Mouse (Mus musculus) right cerebral cortex, adult 2 months (tissue): Measurements from ENCODE around the gene Zbed4.
"Not testable (repeated sequence)": the region's sequence is repeated elsewhere in the genome, so short reads cannot be mapped to it uniquely, and the experiment has no call there.

Source experiments
- DNase-seq, 2 experiments: peaks; one replicate each; pipeline ENCODE4 v3.0.0; 2021 to 2022; ENCODE audit warnings: low spot score in 2 of 2

Gene Zbed4

GRCm38 (mm10) chr15:88751564-88752402, at the start of gene Zbed4:
Zbed4 (plus strand) TSS chr15:88751660.
- peak; percentile 37 to 38 for DNase-seq

- no peak for DNase-seq
These were observed 49.0 kb upstream of the Zbed4 start for GRCm38 (mm10) chr15:88702501-88702900.

- no peak for DNase-seq
These were observed 47.2 kb upstream of the Zbed4 start for GRCm38 (mm10) chr15:88704284-88704683.

- no peak for DNase-seq
These were observed 45.1 kb upstream of the Zbed4 start for GRCm38 (mm10) chr15:88706320-88706719.

GRCm38 (mm10) chr15:88706987-88707386, 44.5 kb upstream of the Zbed4 start:
- not testable (repeated sequence) for DNase-seq

- DNase-seq, result no peak
These were observed 43.3 kb upstream of the Zbed4 start for GRCm38 (mm10) chr15:88708204-88708603.

- DNase-seq, result no peak
These were observed 42.6 kb upstream of the Zbed4 start for GRCm38 (mm10) chr15:88708657-88709511.

- no peak for DNase-seq
These were observed 41.6 kb upstream of the Zbed4 start for GRCm38 (mm10) chr15:88709878-88710277.

- DNase-seq, result no peak
These were observed 39.0 kb upstream of the Zbed4 start for GRCm38 (mm10) chr15:88712501-88712900.

GRCm38 (mm10) chr15:88714021-88714589, 37.4 kb upstream of the Zbed4 start:
- DNase-seq, result no peak

- DNase-seq, result peak in 1 of 2 experiments; percentile 47
These were observed 35.1 kb upstream of the Zbed4 start for GRCm38 (mm10) chr15:88716350-88716749.

GRCm38 (mm10) chr15:88717239-88717638, 34.2 kb upstream of the Zbed4 start:
- no peak for DNase-seq

GRCm38 (mm10) chr15:88723205-88723604, 28.3 kb upstream of the Zbed4 start:
- DNase-seq, result no peak

GRCm38 (mm10) chr15:88724311-88724710, 27.1 kb upstream of the Zbed4 start:
- no peak for DNase-seq

- no peak for DNase-seq
These were observed 26.4 kb upstream of the Zbed4 start for GRCm38 (mm10) chr15:88725036-88725435.

GRCm38 (mm10) chr15:88727204-88727603, 24.3 kb upstream of the Zbed4 start:
- no peak for DNase-seq

GRCm38 (mm10) chr15:88730717-88731116, 20.7 kb upstream of the Zbed4 start:
- DNase-seq, result no peak

- DNase-seq, result no peak
These were observed 18.9 kb upstream of the Zbed4 start for GRCm38 (mm10) chr15:88732405-88733020.

GRCm38 (mm10) chr15:88733041-88733751, 18.3 kb upstream of the Zbed4 start:
- DNase-seq, result peak; percentile 64 to 67

- peak; percentile 73 to 76 for DNase-seq
These were observed 17.5 kb upstream of the Zbed4 start, which contains the start of gene Brd1 for GRCm38 (mm10) chr15:88733834-88734571. Brd1 (minus strand) TSS chr15:88734233.
